In the genomic region with DNA sequence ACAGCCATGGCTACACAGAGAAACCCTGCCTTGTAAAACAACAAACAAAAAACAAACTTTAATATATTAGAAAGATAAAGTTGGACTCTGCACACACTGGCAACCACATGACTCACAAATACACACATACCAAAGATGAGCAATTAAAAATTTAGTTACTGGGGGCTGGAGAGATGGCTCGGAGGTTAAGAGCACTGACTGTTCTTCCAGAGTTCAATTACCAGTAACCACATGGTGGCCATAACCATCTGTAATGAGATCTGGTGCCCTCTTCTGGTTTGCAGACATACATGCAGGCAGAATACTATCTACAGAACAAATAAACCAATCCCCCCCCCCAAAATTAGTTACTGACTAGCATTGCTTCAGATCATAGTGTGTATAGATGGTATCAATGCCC, we compare ENCODE assay signal across 9 mouse cellular contexts. TPM values are rescaled to one million over a fixed set of nuclear protein-coding genes. Genes with fewer than 3 reads are reported as not detected.
A peak's percentile ranks its signal among the peaks of the same experiment; 100 is the strongest.
DNase-seq lines count a peak whose midpoint lies in the region; ATAC-seq lines count a peak whose summit lies in the region.
"Had no signal": no experiment of that assay in that cellular context is flagged by ENCODE, and none has a peak within 500 bp of the region (broad histone marks: within the 10 kb centered on the region; RNA-seq: fewer than 3 reads in every experiment).

No protein-coding gene starts in this region.

- no peaks in the 10 kb centered on the region for H3K36me3 ChIP-seq in kidney, embryonic 14.5 days (ENCODE audit: control insufficient read depth, insufficient read depth, low read length)
- H3K36me3 ChIP-seq: intestine, embryonic 15.5 days had no signal

- H3K9me3 ChIP-seq in kidney, embryonic 14.5 days (ENCODE audit: control insufficient read depth, low read length): no peaks in the 10 kb centered on the region
- H3K9me3 ChIP-seq: intestine, embryonic 15.5 days had no signal

- ATAC-seq in kidney, embryonic 14.5 days (ENCODE audit: low FRiP score, low TSS enrichment): no peak
- peak; percentile 62 for ATAC-seq in common myeloid progenitor, adult 5-6 weeks (replicated peaks; ENCODE audit: low read depth, poor library complexity, severe bottlenecking)

- WGBS in kidney, embryonic 14.5 days: 57% methylated on average over 1 of the region's 1 CpGs

- H3K27me3 ChIP-seq in kidney, embryonic 14.5 days (ENCODE audit: control insufficient read depth, insufficient read depth, low read length): no peaks in the 10 kb centered on the region
- H3K27me3 ChIP-seq: intestine, embryonic 15.5 days had no signal

- H3K4me1 ChIP-seq in kidney, embryonic 14.5 days (ENCODE audit: control insufficient read depth, insufficient read depth, low read length): peaks cover 4% of the 10 kb centered on the region

- DNase-seq in kidney, adult 9 months: peak; percentile 72
- DNase-seq in 3134 (ENCODE audit: extremely low read depth, insufficient read length, low spot score) (peak; percentile 33), 3T3-L1 (ENCODE audit: low read depth, low spot score) (peak; percentile 64)
- no peak for DNase-seq in ovary, postnatal 36 days (ENCODE audit: low spot score)
- DNase-seq in left cerebral cortex, adult 18-20 months (ENCODE audit: low spot score in 2 of 2): no peak
- DNase-seq: cerebellum, adult 2 months had no signal

- no peak overlapping the region for H3K4me3 ChIP-seq in kidney, embryonic 14.5 days (ENCODE audit: low read length)
- H3K4me3 ChIP-seq: intestine, embryonic 15.5 days had no signal

- H3K4me2 ChIP-seq in kidney, embryonic 14.5 days (replicated peaks; ENCODE audit: low read depth, low read length): no peak overlapping the region
- H3K4me2 ChIP-seq: intestine, embryonic 15.5 days had no signal

- H3K9ac ChIP-seq in kidney, embryonic 14.5 days (ENCODE audit: low read depth, low read length): no peak overlapping the region
- H3K9ac ChIP-seq: intestine, embryonic 15.5 days had no signal

- no peak overlapping the region for H3K27ac ChIP-seq in kidney, embryonic 14.5 days (ENCODE audit: low read depth, low read length)

RNA-seq across cellular contexts. Expression of a gene that starts 58.7 kb away (rescaled TPM):
- polyA plus RNA-seq in kidney, embryonic 14.5 days (2014; fragmentation: Nextera tagmentation; extraction: Ambion mirVana): 0.83 and 1.6 TPM in 2 replicates
- total RNA-seq in common myeloid progenitor, adult 5-6 weeks (2017): 0.34 and 0.50 TPM in 2 replicates
- 1 to 10 TPM; 3.2 to 3.3 TPM for total RNA-seq in left cerebral cortex, adult 18-20 months (2021)

Comparison
In these comparisons a context has a peak if more than half of its experiments do, and no peak if none do; other contexts are left out.
1. DNase-seq: peak in kidney, adult 9 months (single experiment), 3134 (single experiment) and 3T3-L1 (single experiment); none in ovary, postnatal 36 days (single experiment) and left cerebral cortex, adult 18-20 months (0 of 2).